Mouse (Mus musculus): Measurements from ENCODE around the gene Nup188. TPM values are rescaled to one million over a fixed set of nuclear protein-coding genes. Genes with fewer than 3 reads are reported as not detected.

Gene Nup188
- total RNA-seq, 2 experiments from 2014 or later: 10.5 to 13.1 TPM

GRCm38 (mm10) chr2:30255631-30256395 lies 30.4 kb upstream of the Nup188 start:
- intact Hi-C loops (cut with DNase I; ENCODE audit: low total_unique reads): no loop called here
- no peak for DNase-seq

DNA sequence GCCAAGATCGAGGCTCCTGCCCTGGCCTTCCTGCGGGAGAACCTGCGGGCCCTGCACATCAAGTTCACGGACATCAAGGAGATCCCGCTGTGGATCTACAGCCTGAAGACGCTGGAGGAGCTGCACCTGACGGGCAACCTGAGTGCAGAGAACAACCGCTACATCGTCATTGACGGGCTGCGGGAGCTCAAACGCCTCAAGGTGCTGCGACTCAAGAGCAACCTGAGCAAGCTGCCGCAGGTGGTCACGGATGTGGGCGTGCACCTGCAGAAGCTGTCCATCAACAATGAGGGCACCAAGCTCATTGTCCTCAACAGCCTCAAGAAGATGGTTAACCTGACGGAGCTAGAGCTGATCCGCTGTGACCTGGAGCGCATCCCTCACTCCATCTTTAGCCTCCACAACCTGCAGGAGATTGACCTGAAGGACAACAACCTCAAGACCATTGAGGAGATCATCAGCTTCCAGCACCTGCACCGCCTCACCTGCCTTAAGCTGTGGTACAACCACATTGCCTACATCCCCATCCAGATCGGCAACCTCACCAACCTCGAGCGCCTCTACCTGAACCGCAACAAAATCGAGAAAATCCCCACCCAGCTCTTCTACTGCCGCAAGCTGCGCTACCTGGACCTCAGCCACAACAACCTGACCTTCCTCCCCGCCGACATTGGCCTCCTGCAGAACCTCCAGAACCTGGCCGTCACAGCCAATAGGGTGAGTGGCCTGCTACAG lies 29.4 kb upstream of the Nup188 start:
- intact Hi-C loops (cut with DNase I; ENCODE audit: low total_unique reads): no loop called here
- no peak for DNase-seq

- intact Hi-C loops (cut with DNase I; ENCODE audit: low total_unique reads): no loop called here
- no peak for DNase-seq
Measured at GRCm38 (mm10) chr2:30257699-30258460, 28.3 kb upstream of the Nup188 start.

- intact Hi-C loops (cut with DNase I; ENCODE audit: low total_unique reads): no loop called here
- peak; percentile 43 for DNase-seq
Measured at GRCm38 (mm10) chr2:30258600-30258999, 27.6 kb upstream of the Nup188 start.

GRCm38 (mm10) chr2:30259131-30260064 lies 26.8 kb upstream of the Nup188 start:
- intact Hi-C loops (cut with DNase I; ENCODE audit: low total_unique reads): no loop called here
- DNase-seq: no peak

GRCm38 (mm10) chr2:30261064-30261736 lies 25.0 kb upstream of the Nup188 start:
- no peak for DNase-seq
- intact Hi-C loops (cut with DNase I; ENCODE audit: low total_unique reads): no loop called here

- no peak for DNase-seq
- intact Hi-C loops (cut with DNase I; ENCODE audit: low total_unique reads): no loop called here
Measured at GRCm38 (mm10) chr2:30261921-30262839, 24.0 kb upstream of the Nup188 start.

DNA sequence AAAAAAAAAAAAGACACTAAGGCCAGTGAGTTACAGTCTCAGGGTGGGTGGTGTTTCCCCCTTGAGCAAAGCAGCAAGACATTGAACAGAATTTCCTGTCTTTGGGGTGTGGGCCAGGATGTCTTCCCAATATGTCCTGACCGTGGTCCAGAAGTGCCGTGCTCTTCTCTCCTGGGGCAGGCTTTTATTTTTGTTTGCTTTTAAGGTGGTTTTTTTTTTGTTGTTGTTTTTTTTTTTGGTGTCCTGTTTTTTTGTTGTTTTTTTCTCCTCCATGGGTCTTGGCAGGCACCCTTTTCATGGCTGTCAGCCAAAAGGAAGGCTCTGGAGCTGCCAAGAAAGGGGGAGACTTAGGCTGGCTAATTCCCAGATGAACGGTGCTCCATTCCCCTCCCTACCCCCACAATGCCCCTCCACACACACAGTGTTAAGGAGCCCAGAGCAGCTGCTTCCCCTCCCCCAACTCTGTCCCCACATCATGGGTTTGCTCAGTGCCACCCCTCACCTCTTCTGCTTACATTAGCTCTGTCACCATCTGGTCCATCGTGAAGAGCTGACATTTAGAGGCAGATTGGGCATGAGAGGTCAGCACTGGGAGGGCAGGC lies 23.3 kb upstream of the Nup188 start:
- DNase-seq: no peak
- intact Hi-C loops (cut with DNase I; ENCODE audit: low total_unique reads): no loop called here

GRCm38 (mm10) chr2:30263811-30264210 lies 22.4 kb upstream of the Nup188 start:
- no peak for DNase-seq
- intact Hi-C loops (cut with DNase I; ENCODE audit: low total_unique reads): no loop called here

DNA sequence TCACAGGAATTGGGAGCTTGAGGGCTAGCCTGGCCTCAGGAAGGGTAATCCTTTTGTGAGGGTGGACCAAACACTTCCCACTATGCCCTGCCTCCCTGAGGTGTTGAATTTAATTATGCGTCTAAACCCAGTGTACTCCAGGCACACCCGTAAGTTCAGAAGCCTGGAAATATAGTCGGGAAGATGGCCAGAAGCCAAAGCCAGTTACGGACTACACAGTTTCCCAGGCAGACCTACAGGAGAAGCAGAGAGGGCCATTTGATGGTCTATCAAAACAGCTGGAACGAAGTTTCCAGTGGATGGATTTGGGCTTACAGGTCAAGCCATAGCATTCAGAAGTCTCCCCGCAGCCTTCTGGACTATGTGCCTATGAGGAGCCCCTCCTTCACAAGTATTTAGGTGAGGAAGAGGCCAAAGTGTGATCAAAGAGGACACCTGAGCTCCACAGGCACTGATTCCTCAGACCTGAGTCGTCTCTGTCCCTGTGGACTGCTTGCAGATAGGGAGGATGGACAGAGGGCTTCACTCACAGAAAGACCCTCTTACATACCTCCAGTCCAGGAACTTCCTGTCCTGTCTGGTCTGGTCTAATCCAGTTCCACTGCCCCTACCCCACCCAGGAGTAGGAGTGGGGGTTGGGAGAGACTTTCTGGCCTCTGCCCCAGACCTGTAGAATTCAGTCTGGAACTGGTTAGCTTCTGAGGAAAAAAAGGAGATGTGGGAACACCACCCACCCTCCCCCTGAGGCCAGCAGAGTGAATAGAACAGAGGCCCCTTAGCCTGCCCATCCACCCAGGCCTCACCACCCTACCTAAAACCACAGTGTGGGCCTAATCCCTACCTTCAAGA lies 21.3 kb upstream of the Nup188 start:
- intact Hi-C loops (cut with DNase I; ENCODE audit: low total_unique reads): no loop called here
- DNase-seq: no peak

- intact Hi-C loops (cut with DNase I; ENCODE audit: low total_unique reads): no loop called here
Measured at GRCm38 (mm10) chr2:30265767-30266253, 20.4 kb upstream of the Nup188 start, which contains the start of gene Phyhd1. Gene Phyhd1, plus strand, starts transcription at chr2:30266203.

GRCm38 (mm10) chr2:30266392-30266941 lies 19.7 kb upstream of the Nup188 start:
- intact Hi-C loops (cut with DNase I; ENCODE audit: low total_unique reads): no loop called here
- DNase-seq: peak; percentile 75

More at GRCm38 (mm10) chr2:30265767-30266253, 20.4 kb upstream of the Nup188 start, which contains the start of gene Phyhd1:
- DNase-seq: peak; percentile 69

- no peak for DNase-seq
- intact Hi-C loops (cut with DNase I; ENCODE audit: low total_unique reads): no loop called here
Measured at GRCm38 (mm10) chr2:30267466-30267865, 18.7 kb upstream of the Nup188 start.

- DNase-seq: no peak
- intact Hi-C loops (cut with DNase I; ENCODE audit: low total_unique reads): no loop called here
Measured at GRCm38 (mm10) chr2:30268371-30268770, 17.8 kb upstream of the Nup188 start.

DNA sequence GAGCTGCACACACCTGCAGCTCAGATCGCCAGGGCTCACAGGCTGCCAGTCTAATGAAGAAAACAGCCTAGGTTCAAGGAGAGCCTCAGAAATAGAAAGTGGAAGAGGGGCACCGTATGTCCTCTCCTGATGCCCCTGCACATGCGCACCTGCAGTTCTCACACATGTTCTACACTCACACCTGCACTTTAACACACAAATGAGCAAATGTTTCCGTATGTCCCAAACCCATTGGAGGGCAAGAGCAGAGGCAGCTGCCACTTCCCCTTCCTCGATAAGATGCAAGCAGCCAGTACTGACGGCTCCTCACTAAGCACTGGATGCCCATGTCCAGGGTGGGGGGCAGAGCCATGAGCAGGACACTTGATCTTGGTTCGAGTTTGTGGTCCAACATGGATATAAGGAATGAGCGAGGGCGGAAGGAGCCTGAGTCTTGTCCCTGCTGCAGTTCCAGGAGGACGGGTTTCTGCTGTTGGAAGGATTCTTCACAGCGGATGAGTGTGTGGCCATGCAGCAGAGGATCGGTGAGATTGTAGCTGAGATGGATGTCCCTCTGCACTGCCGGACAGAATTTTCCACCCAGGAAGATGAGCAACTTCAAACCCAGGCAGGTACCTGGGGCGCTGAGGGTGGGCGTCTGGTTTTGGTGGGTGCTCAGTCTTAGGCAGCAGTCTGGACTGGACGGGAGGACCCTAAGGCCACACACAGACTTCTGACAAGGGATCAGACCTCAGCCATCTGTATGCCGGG lies 16.8 kb upstream of the Nup188 start:
- intact Hi-C loops (cut with DNase I; ENCODE audit: low total_unique reads): no loop called here
- DNase-seq: no peak

Measured in gastrocnemius, postnatal 14 days (tissue).